Mouse (Mus musculus) CD4-positive, CD25-positive, alpha-beta regulatory T cell, adult 4 months (primary cell): ENCODE measurements around the gene Ern1. TPM values are rescaled to one million over a fixed set of nuclear protein-coding genes. Genes with fewer than 3 reads are reported as not detected.
A peak's percentile ranks its signal among the peaks of the same experiment; 100 is the strongest.
"Not testable (repeated sequence)": the region's sequence is repeated elsewhere in the genome, so short reads cannot be mapped to it uniquely, and the experiment has no call there.

Experiments used
- ATAC-seq: one replicate; pipeline ENCODE4 v1.8.0; 2017
- polyA plus RNA-seq, 2 experiments: library from polyadenylated mRNA; unstranded; fragments of 100-300 nt; shearing (Covaris generic); gene quantifications; one replicate each; pipeline ENCODE4 v1.2.1; 2017

Ern1 gene
- polyA plus RNA-seq, 2 experiments from 2014 or later = 1.3 to 2.3 TPM

DNA sequence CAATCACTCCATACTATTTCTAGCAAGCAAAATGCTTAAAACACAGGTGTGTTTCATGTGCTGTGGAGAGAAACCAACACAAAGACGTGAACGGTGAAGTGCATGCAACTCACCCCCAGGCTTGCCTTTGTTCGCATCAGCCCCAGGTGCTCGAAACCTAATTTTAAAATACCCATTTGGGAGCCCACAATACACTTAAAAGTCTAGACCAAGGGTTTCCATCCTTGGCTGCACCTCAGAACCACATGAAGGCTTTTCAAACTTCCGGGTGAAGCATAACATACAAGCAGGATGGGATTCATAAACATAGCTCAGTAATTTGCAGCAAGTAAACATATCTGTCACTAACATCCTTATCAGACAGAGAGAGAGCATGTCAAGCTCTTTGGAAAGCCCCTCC is 57.3 kb downstream of the Ern1 start:
- ATAC-seq = peak; percentile 86

DNA sequence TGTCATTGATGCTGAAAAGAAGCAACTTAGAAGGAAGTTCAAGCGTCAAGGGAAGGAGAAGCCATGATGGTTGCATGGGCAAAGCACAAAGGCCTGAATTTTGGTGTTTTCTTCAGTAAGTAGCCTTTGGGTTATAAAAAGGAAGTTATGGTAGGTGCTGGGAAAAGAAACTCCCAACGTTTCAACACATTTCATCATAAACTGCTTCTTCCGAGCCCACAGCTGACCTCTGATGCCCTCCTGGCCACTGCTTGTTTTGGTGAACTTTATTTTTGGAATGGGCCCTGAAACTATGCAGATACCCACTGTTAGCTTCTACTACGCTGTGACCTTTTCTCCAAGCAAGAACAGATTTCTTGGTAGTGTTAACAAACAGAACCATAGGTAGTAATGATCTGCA is 58.0 kb downstream of the Ern1 start:
- no peak for ATAC-seq

DNA sequence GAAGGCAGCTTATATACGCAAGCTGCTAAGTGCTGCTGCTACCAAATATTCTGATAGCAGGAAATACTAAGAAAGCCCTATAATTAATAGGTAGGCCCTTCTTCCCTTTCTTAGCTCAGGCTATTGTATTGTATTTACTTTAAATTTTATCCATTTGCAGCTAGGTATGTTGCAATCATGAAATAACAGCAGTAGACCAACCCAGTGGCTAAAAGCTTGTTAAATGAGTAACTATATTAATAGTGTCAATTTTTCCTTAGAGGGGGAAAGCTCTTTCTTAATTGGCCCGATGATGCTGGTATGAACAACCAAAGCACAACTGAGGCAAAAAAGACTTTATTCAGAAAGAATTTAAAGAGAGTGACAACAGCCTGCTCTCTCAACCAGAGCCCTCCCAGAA is 59.1 kb downstream of the Ern1 start:
- ATAC-seq = no peak

DNA sequence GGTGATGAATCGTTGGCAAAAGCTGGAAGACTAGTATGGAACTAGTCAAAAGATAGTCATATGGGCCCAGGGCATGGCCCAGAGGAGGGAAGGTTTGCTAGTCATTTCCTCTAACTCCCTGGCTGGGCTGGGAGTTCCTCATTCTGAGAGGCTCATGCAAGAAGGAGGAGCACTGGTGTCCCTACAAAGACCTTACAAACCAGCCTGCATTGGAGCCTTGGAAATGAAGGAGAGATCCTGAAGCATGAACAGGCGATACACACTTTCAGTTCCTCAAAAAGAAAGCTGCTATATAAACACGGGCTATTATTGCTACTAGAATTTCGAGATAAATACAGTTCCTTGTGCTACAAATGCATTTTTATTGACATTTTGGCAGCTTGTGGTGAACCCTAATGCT is 59.5 kb downstream of the Ern1 start:
- ATAC-seq = no peak

DNA sequence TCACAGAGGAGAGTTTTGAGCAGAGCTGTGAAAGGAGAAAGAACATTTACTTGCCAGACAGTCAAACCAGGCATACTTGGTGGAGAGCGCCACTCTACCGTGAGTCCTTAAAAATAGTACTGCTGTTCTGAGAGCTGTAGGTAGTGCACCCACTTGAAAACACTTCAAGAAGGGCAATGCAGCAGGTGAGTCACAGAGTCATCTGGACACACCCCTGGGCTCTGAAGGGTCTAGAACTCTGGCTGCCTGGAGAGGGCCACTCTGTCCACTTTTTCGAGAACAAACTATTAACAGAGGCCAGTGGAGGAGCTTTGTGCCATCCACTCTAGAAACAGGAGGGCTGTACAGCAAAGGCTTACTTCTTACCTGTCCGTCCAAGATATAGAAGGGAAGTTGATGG is 61.2 kb downstream of the Ern1 start:
- ATAC-seq = no peak

DNA sequence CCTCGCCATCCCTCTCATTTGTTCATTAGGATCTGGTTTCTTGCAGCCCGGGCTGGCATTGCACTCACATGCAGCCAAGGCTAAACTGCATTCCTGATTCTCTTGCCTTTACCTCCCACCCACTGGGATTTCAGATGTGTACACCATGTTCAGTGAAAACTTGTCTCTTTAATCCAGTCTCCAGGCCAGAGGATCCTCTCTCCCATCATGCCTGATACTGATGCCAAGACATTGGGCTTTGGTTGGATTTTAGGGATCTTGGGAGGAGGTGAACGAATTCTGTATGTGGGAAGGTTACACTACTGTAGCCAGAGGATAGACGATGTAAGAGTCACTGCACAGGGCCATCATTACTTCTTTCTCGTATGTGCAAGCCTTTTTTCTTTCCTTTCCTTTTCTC is 62.5 kb downstream of the Ern1 start:
- ATAC-seq = no peak

DNA sequence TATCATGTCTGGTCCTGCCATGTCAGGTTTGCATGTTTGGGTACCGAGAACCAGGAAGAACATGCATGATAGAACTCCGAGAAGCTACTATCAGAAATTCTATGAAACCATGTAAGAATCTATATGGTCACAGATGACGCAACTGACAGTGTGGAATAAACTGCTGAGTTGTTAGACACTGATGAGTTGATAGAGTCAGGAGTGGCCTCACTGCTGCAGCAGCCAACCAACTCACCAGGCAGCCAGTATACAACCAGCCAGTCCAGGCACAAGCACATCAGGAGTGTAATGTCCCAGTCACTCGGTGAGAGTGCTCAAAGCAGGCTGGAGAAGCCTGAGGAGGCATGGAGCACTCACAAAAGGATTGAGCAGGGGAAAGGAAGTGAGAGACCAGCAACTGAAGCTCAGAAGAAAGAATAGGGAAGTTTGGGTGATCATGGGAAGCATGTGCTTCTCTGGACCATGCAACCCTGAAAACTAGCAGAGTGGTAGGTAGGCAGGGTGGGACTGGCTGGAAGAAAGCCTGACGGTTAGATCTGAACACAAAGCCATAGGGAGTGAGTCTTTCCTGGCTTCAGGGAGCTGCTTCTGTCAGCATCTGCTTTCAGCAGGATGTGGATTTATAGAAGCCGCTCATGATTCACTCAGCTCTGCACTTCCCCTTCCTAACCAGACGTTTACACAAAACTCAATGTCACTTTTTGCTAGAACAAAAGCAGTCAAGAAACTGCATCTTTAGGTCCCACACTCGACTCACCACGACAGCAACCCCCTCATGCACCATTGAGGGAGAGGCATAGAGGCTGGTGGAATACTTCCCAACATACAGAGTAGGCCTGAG is 68.2 kb downstream of the Ern1 start:
- no peak for ATAC-seq

DNA sequence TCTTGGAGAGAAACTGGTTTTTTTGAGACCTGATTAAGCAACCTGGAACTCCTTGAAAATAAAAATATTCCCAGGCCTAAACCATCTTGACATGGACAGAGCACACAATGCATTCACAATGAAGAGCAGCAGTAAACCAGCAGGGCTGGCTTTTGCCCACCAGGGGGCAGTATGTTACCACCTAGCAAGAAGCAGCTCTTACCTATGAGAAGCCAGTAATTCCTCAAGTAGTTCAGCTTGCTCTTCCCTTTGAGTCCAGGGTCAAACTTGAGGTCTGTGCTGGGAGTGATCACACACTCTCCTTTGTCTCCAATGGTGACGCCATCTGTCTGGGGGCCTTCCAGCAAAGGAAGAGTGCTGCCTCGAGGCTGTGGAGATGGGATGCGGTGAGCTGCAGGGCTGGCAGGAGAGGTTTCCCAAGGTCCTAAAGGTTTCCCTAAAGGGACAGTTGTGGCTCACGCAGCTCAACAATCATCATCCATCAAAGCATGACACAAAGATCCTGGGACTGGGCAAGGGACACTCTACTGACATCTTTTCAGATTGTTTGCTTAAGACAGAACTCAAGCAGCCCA is 68.9 kb downstream of the Ern1 start:
- ATAC-seq = peak; percentile 79

DNA sequence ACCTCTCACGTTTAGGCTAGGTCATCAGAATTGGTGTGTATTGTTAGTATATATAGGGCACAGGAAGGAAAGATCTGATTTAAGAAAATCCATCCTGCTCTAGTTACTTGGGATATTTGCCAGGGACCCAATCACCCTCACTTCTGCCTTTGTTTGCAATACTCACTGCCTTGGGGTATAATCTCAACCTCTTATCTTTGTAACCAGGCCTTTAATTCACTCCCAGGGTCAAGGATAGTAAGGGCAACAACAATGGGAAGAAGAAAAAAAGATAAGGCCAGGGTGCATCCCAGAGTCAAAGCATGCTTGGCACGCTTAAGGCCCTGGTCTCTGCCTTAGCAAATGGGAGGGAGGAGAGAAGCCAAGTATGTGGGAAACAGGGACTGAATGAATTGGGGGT is 69.8 kb downstream of the Ern1 start:
- ATAC-seq = no peak

DNA sequence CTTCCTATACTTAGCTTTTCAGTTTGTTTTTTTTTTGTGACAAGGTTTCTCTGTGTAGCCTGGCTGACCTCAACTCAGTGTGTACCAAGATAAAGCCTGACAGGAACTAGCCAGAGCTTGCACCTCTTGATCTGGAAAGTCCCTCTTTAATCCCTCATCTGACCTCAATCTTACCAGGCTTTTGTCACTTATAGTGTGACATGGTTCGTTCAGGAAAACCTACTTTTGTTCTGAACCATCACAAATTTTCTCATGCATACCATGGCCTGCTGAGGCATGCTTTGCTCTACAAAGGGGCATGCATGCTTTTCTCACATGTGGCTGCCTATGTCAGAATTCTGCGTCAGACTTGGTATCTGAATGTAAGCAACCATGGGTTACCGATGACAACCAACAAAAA is 71.3 kb downstream of the Ern1 start:
- peak; percentile 70 for ATAC-seq

DNA sequence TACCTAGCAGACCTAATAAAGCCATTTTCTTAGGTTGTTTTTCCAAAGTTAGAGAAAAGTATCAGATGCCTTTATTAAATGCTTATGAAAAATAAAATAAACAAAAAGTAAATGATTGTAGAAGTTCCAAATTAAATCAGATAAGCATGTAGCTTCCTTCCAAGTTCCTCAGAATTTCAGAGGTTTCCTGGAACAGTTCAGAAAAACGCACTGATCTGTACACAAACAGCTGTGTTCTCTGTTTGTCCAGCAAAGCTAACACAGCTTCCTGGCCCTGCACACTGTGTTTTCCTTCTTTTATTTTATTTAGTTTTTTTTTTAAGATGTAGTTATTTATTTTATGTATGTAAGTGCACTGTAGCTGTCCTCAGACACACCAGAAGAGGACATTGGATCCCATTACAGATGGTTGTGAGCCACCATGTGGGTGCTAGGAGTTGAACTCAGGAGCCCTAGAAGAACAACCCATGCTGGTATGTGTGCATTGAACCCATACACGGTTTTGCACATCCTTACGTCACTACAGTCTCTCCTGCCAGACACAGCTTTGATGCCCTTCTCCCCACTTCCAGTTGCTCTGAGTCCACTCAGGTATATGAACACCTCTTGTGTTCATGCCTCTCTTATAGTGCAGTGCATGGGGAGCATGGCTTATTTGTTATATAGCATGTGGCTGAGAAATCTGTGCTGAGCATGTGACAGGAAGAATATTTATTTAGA is 74.9 kb downstream of the Ern1 start:
- ATAC-seq = no peak

DNA sequence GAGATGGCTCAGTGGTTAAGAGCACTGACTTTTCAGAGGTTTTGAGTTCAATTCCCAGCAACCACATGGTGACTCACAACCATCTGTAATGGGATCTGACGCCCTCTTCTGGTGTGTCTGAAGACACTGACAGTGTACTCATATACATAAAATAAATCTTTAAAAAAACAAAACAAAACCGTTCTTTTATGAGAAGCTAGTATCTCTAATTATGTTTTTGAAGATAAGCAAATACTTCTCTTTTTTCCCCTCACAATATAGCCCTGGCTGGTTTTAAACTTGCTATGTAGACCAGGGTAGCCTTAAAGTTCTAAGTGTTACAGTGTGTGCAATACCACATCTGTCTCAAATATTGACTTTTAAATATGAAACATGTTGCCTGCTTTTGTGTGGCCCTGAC is 76.5 kb downstream of the Ern1 start:
- no peak for ATAC-seq

DNA sequence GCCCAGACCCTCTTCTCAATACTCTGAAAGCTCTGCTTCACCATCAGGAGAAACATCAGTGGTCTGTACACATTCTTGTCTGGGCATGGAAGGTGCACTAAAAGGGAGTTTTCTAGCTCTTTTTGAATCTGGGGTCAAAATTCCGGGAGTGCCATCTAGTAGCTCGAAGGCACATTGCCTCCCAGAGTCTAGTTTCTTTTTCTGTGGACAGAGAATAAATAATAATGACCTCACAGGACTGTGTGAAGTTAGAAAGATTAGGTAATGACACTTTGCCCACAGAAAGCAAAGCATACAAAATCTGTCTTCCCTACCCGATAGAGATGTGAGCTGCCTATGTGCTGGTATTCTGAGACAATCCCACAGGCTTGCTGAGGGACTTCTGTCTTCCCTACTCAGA is 77.1 kb downstream of the Ern1 start:
- ATAC-seq = no peak

DNA sequence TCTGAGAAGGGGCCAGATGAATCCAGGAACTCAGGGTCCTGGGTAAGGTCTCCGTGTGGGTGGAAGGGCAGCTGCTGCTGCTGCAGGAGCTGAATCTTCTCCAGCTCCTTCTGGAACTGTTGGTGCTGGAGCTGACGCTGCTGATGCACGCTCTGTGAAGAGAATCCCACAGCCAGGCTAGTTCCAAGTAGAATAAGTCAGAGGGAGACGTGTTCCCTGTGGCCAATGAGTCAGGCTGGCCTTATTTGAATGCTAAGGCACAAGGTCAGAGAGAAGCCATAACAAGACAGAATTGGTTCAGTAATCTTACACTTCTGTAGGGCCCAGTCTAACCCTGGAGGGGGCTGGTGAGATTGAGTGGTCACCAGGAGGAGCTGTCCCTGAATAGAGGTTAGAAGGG is 77.6 kb downstream of the Ern1 start:
- no peak for ATAC-seq

DNA sequence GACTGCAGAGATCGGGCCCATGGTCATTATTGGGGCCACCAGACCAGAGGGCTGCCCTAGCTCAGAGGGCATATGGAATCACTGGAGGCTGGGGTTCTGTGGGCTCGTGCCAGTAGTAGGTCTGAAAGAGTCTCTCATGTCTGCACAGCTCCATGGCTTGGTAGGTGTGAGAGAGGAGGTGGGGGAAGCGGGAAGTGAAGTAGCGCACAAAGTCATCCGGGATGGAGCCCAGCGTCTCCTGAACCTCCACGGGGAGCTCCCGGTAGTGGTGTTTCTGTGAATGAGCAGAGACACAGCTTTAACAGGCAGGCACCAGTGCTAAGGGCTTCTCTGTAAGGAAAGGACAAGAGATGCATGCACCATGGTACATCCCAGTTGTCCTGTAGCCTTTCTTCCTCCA is 89.2 kb downstream of the Ern1 start:
- no peak for ATAC-seq

DNA sequence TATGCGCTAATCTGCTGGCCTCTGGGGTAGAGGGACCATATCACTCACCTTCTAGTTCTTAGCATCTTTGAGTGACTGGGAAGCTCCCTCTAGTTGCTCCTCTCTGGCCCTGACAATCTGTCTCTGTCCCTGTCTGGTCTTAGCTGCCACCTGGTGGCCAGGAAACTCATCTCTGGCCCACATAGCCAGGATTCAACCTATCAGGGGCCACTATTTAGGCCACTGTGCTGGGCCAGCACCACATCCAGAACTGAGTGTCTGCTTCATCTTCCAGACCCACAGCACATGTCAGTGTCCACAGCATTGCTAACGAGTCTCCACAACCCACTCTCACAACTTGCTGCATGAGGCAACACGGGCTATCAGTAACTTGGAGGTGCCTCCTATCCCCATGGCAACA is 90.0 kb downstream of the Ern1 start:
- no peak for ATAC-seq

DNA sequence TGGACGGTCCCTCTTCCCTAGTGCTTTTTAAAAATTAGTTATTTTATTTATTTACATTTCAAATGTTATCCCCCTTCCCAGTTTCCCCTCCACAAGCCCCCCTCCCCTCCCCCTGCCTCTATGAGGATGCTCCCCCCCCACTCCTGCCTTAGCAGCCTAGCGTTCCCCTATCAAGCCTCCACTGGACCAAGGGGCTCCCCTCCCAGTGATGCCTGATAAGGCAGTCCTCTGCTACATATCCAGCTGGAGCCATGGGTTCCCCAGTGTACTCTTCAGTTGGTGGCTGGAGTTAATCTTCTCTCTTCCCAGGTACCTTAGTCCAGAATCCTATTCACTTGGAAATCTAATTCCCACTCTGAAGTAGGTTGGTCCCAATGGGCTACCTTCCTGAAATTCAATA is 93.6 kb downstream of the Ern1 start:
- not testable (repeated sequence) for ATAC-seq

DNA sequence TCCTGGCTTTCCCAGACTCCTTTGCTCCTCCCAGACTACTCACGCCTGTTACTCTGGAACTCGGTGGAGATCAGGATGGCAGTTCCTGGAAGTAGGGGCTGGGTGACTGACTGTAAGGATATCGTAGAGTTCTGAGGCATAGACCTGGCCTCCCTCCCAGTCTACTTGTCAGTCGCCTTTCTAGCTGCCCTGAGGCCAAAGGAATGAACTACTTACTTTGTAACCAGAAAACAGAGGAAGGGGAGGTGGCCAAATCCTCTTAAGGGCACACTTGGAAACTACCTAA is 94.4 kb downstream of the Ern1 start:
- no peak for ATAC-seq

DNA sequence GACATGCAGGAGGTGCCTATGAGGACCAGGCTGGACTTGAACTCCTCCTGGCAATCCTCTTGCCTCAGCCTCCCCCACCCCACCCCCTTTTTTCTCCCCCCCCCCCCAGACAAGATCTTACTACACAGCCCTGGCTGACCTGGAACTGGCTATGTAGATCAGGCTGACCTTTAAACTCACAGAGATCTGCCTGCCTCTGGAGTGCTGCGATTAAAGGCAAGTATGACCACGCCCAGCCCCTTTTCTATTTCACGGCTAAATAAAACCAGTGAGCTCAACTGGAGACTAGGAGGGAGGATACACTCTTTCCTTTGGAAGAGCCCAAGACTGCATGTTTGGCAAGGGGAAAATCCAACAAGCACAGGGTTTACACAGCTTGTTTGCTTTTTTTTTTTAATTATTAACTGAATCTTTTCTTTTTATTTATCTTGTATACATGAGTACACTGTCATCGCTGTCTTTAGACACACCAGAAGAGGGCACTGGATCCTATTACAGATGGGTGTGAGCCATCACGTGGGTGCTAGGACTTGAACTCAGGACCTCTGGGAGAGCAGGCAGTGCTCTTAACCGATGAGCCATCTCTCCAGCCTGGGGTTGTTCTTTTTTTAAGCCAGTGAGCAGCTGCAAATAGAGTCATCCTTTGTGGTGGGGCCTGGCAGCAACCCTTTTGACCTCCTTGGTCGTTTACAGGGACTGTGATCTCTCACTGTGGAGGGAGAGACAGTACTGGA is 94.9 kb downstream of the Ern1 start:
- no peak for ATAC-seq

DNA sequence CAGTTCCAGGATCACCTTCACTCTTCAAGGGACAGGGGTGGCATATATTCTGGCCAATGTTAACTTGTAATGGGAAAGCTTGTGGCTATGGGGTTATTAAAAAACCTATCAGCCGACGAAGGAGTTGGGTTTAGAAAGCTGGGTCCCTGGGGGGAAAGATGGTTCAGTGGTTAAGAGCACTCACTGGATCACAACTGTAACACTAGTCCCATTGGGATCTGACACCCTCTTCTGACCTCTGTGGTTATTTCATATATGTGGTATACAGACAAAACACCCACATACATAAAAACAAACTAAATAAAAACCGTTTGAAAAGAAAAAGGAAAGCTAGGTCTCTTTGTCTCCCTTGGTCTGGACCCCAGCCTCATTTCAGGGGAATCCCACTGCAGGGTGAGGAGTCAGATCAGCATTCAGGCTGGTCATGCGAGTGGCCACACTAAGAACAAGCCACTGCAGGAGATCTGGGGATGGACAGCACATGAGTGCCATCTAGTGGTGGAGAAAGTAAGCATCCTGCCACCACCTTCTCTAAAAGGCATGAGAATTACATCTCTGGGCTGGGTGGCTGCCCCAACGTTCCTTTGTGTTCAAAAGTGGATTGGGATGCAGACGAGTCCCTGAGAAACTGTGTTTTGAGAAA is 96.0 kb downstream of the Ern1 start:
- no peak for ATAC-seq

DNA sequence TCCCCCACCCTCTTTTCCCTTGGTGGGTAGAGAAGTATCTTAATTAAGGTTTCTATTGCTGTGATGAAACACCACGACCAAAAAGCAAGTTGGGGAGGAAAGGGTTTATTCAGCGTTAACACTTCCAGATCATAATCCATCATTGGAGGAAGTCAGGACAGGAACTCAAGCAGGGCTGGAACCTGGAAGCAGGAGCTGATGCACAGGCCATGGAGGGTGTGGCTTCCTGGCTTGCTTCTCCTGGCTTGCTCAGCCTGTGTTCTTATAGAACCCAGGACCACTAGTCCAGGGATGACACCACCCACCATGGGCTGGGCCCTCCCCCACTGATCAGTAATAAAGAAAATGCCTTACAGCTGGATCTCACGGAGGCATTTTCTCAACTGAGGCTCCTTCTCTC is 96.9 kb downstream of the Ern1 start:
- ATAC-seq = no peak

DNA sequence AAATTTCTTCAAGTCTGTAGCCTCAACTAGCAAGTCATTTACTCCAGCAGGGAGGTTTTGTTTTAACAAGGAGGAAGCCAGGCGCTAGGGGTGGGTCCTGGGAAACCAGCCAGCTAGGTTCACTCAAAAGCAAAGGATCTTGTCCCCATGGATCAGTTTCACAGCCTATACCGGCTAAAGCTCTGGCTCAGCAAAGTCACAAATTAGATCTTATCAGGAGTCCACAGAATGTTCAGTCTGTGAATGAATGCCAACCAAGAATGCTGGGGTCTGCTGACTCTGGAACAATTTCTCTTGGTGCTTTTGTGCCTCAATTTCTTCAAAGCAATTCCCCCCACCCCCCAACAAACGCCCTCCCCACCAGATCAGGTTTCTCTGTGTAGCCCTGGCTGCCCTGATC is 98.0 kb downstream of the Ern1 start:
- ATAC-seq = no peak

DNA sequence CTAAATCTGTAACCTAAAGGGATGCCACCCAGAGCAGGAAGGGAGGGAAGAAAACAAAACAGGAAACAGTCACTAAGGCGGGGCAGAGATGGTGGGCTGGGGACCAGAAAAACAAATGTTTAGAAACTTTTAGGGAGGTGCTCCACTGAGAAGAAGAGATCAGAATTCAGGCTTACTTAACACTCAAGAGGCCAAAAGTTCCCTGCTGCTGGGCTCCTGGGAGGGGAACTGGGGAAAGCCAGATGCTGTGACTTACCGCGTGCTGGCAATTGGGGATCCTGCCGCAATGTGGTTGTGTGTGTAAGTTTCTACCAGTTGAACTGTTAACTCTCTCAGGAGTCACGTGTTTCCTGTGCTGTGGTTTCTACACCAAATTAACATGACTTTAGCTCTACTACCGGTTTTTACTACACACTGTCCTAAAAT is 99.8 kb downstream of the Ern1 start, which contains the start of gene Icam2:
Icam2 (minus strand) TSS at position 285 of the 426 bp plus-strand sequence.
- ATAC-seq = peak; percentile 90
